Mouse (Mus musculus) midbrain, embryonic 16.5 days (tissue): ENCODE data around the gene Ascc2. TPM values are rescaled to one million over a fixed set of nuclear protein-coding genes. Genes with fewer than 3 reads are reported as not detected.

Experiments used
- ATAC-seq: fragments of 200-750 bp; cut with Nextera tagmentation; 2 replicates; pipeline ENCODE4 v1.8.0; 2017; ENCODE audit warnings: moderate TSS enrichment
- H3K27ac ChIP-seq: fragments of 300-500 bp; sonication (generic); 2 replicates; pipeline ENCODE4 v1.5.1; 2014; ENCODE audit warnings: mild to moderate bottlenecking, low read length, mixed read lengths
- H3K27me3 ChIP-seq: fragments of 300-500 bp; sonication (generic); 2 replicates; pipeline ENCODE4 v1.6.1; 2014; ENCODE audit warnings: low read depth, low read length, mixed read lengths; ENCODE audit not compliant: control insufficient read depth, insufficient read depth
- H3K36me3 ChIP-seq: fragments of 300-500 bp; sonication (generic); 2 replicates; pipeline ENCODE4 v1.6.1; 2014; ENCODE audit warnings: mild to moderate bottlenecking, low read length, moderate library complexity, mixed read lengths; ENCODE audit not compliant: control insufficient read depth, insufficient read depth
- H3K4me1 ChIP-seq: fragments of 300-500 bp; sonication (generic); 2 replicates; pipeline ENCODE4 v1.6.1; 2014; ENCODE audit warnings: mild to moderate bottlenecking, low read length, mixed read lengths; ENCODE audit not compliant: control insufficient read depth, insufficient read depth
- H3K4me2 ChIP-seq: fragments of 300-500 bp; sonication (generic); 2 replicates; pipeline ENCODE4 v1.6.1; 2014; ENCODE audit warnings: mild to moderate bottlenecking, low read length, mixed read lengths
- H3K4me3 ChIP-seq: fragments of 300-500 bp; sonication (generic); 2 replicates; pipeline ENCODE4 v1.5.1; 2014; ENCODE audit warnings: low read depth, mild to moderate bottlenecking, low read length, moderate library complexity, mixed read lengths
- H3K9ac ChIP-seq: fragments of 300-500 bp; sonication (generic); 2 replicates; pipeline ENCODE4 v1.6.1; 2014; ENCODE audit warnings: low read depth, low read length, mixed read lengths
- H3K9me3 ChIP-seq: fragments of 300-500 bp; sonication (generic); replicated peaks from 2 replicates; pipeline ENCODE4 v1.6.1; 2014; ENCODE audit warnings: mild to moderate bottlenecking, low read length, mixed read lengths; ENCODE audit not compliant: control insufficient read depth, poor library complexity, severe bottlenecking
- WGBS: fragments of 180-500 bp; shearing (Covaris S2); extraction: QIAGEN DNeasy Blood & Tissue Kit; methylation state at CpG from one replicate; pipeline ENCODE4 v1.1.7; 2014; 5-methylcytosine and 5-hydroxymethylcytosine counted together
- polyA plus RNA-seq: library from polyadenylated mRNA; unstranded; fragments of >200 nt; fragmentation: Nextera tagmentation; extraction: Ambion mirVana; gene quantifications from 2 replicates; pipeline ENCODE4 v1.2.1, GENCODE M21; 2015

Gene Ascc2
- polyA plus RNA-seq, 1 experiment from 2014 or later = 20.5 TPM

DNA sequence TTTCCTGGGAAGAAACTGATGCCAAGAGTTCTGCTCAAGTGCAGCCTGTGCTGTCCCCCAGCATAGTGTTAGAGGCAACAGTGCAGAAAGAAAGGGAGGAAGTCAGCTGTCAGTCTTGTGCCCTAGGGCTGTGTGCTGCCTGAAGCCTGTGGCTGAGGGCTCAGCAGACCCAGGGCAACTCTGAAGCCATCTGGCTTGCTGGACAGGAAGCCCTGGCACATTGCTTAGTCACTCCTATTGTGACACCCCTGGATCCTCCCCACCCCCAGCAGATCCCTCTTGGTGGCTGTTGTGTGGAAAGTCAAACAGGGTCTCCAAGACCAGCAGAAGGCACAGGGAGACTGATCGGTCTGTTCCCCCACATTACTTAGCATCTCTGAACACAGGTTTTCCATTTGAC lies 37.0 kb downstream of the Ascc2 start:
- no peaks in the 10 kb centered on the region for H3K27me3 ChIP-seq
- no peak overlapping the region for H3K27ac ChIP-seq
- 89% methylated on average over 1 of the region's 1 CpGs for WGBS
- H3K9ac ChIP-seq = no peak overlapping the region
- H3K4me1 ChIP-seq = no peaks in the 10 kb centered on the region
- H3K36me3 ChIP-seq = peaks cover 26% of the 10 kb centered on the region
- no peak for ATAC-seq
- no peak overlapping the region for H3K4me2 ChIP-seq
- H3K9me3 ChIP-seq = no peaks in the 10 kb centered on the region
- no peak overlapping the region for H3K4me3 ChIP-seq

DNA sequence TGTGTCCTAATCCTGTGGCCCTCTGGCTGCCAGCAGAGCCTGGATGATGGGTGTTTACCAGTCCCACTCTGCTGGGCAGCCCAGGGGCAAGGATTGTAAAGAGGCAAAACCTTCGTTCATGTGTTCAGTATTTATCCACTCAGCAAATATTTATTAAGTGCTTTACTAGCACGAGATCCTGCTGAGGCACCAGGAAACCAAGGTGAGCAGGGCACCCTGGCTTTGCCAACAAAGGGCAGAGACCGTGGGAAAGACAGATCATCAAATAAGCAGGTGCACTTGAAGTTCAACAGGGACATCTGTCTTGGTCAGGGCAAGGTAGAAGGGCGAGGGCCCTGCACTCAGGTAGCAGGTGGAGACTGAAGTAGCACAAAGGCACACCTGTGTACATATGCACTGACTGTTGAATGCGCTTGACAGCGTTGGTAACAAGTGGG lies 37.6 kb downstream of the Ascc2 start:
- H3K36me3 ChIP-seq = peaks cover 25% of the 10 kb centered on the region
- no peaks in the 10 kb centered on the region for H3K27me3 ChIP-seq
- no peak overlapping the region for H3K4me3 ChIP-seq
- no peaks in the 10 kb centered on the region for H3K9me3 ChIP-seq
- no peaks in the 10 kb centered on the region for H3K4me1 ChIP-seq
- WGBS = 91% methylated on average over 6 of the region's 6 CpGs
- H3K27ac ChIP-seq = no peak overlapping the region
- no peak overlapping the region for H3K4me2 ChIP-seq
- no peak for ATAC-seq
- H3K9ac ChIP-seq = no peak overlapping the region

DNA sequence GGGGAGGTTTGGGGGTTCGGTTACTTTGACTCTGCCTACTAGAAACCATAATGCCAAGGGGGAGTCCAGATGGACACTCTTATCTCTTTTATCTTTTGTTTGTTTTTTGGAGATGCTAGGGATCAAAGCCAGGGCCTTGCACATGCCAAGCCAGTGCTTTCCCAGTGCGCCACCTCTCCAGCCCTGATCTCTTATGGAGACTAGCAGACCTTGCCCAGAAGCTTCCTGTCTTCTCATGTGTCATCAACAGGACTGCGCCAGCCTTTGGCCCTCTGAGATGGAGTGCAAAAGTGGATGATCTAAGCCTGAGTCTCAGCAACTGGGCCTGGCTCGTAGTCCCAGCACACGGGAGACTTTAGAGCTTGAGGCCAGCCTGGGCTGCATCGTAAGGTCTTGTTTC lies 38.1 kb downstream of the Ascc2 start:
- H3K9me3 ChIP-seq = no peaks in the 10 kb centered on the region
- no peak for ATAC-seq
- H3K36me3 ChIP-seq = peaks cover 20% of the 10 kb centered on the region
- 92% methylated on average over 6 of the region's 6 CpGs for WGBS
- no peak overlapping the region for H3K4me2 ChIP-seq
- H3K4me1 ChIP-seq = no peaks in the 10 kb centered on the region
- H3K27ac ChIP-seq = no peak overlapping the region
- no peak overlapping the region for H3K9ac ChIP-seq
- no peaks in the 10 kb centered on the region for H3K27me3 ChIP-seq
- no peak overlapping the region for H3K4me3 ChIP-seq

DNA sequence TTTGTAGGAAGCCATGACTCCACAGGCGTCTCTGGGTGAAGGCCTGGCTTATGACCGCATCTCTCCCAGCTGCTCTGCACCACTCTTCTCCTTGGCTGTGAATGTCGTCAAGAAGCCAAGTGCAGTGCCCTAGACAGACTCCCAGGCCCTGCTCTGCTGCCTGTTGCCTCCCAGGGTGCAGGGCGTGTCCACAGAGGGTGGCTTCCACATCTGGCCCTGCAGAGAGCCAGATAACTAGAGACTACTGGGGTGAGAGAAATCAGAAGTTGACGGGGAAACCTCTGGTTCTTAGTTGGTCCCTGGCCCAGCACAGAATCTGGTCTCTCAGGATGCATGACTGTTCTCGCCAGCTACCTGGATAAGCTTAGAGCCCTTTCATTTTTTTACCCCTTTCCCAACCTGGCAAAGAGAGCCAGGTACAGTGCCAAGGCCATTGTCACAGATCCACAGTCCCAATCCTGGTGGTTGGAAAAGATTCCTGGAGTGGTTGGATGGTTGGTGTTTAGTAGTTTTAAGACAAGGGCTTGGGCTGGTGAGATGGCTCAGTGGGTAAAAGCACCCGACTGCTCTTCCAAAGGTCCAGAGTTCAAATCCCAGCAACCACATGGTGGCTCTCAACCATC lies 39.8 kb downstream of the Ascc2 start:
- no peak overlapping the region for H3K9ac ChIP-seq
- peaks cover 18% of the 10 kb centered on the region for H3K36me3 ChIP-seq
- 93% methylated on average over 7 of the region's 7 CpGs for WGBS
- no peak overlapping the region for H3K4me2 ChIP-seq
- H3K9me3 ChIP-seq = no peaks in the 10 kb centered on the region
- ATAC-seq = no peak
- H3K27ac ChIP-seq = no peak overlapping the region
- H3K4me3 ChIP-seq = no peak overlapping the region
- H3K27me3 ChIP-seq = no peaks in the 10 kb centered on the region
- no peaks in the 10 kb centered on the region for H3K4me1 ChIP-seq

DNA sequence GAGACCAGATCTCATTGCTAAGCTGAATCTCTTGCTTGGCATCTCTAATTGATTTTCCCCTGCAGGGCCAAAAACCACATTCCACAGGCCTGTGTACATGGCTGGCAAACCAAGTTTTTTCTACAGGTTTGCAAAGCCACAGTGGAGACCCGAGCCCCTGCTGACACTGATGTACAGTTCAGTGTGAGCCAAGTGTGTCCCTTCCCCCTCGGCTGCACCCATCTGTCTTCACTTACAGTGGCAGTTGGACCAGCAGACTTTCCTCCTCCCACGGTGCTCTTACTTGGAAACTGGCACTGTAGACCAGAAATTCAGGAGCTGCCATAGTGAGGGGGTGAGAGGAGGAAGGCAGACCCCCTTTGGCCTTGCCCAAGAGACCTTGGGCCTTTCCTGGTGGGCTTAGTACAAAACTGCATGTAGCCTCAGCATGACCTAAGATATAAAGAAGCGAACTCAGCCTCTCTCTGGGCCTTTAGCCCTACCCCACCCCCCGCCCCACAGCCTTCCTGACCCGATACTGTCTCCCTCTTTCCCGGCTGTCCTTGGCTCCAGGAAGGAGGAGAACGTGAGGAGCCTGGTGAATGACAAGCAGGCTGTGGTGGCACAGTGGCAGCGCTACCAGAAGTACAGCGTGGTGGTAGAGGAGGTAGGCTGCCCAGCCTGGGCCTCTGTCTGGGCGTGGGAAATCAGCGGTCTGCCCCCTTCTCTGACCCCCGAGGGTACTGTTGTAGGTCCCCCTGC lies 41.3 kb downstream of the Ascc2 start:
- no peaks in the 10 kb centered on the region for H3K9me3 ChIP-seq
- H3K27ac ChIP-seq = no peak overlapping the region
- 78% methylated on average over 13 of the region's 13 CpGs for WGBS
- H3K4me2 ChIP-seq = no peak overlapping the region
- no peak overlapping the region for H3K9ac ChIP-seq
- H3K4me3 ChIP-seq = no peak overlapping the region
- no peaks in the 10 kb centered on the region for H3K4me1 ChIP-seq
- peaks cover 15% of the 10 kb centered on the region for H3K36me3 ChIP-seq
- ATAC-seq = no peak
- no peaks in the 10 kb centered on the region for H3K27me3 ChIP-seq

DNA sequence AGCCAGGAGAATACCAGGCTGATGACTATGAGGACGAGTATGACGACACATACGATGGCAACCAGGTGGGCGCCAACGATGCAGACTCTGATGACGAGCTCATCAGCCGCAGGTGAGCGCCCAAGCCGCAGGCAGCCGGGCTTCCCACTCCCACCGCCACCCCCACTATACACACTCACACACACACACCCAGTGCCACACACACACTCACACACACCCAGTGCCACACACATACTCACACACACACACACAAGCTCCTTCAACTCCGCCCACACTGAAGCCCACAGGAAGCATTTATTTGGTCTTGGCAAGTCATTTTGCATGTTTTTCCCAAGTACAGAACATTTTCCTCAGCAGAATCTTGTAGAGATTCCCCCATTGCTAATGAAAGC lies 41.9 kb downstream of the Ascc2 start:
- H3K4me3 ChIP-seq = no peak overlapping the region
- ATAC-seq = no peak
- no peaks in the 10 kb centered on the region for H3K4me1 ChIP-seq
- peaks cover 15% of the 10 kb centered on the region for H3K36me3 ChIP-seq
- H3K4me2 ChIP-seq = no peak overlapping the region
- no peaks in the 10 kb centered on the region for H3K9me3 ChIP-seq
- H3K27ac ChIP-seq = no peak overlapping the region
- WGBS = 92% methylated on average over 12 of the region's 12 CpGs
- no peak overlapping the region for H3K9ac ChIP-seq
- H3K27me3 ChIP-seq = no peaks in the 10 kb centered on the region

DNA sequence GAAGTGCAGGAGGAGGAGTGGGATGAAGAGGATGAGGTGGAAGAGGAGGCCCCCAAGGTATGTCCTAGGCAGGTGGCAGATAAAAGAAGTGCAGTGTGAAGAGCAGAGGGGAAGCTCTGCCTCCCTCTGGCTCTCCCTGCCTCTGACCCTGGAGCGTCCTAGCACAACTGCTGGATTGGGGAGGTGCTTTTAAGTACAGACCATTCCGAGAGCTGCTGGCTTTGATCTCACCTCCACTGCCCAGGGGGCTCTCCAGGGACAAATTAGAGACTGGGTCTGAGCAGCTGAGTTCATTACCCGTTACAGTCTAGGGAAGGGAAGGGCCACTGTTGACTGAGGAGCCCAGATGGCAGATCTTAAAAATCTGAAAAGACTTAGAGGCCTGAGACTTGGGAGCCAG lies 42.6 kb downstream of the Ascc2 start:
- Histone ChIP-seq H3K4me1 (no peaks in the 10 kb centered on the region; the same call in 1 of the 2 replicates), H3K9ac (no peak overlapping the region), H3K27me3 (no peaks in the 10 kb centered on the region), H3K4me2 (no peak overlapping the region), H3K27ac (no peak overlapping the region), H3K4me3 (no peak overlapping the region), H3K36me3 (peaks cover 18% of the 10 kb centered on the region), H3K9me3 (no peaks in the 10 kb centered on the region)
- 31% methylated on average over 3 of the region's 3 CpGs for WGBS
- no peak; the same call in 1 of the 2 replicates for ATAC-seq

DNA sequence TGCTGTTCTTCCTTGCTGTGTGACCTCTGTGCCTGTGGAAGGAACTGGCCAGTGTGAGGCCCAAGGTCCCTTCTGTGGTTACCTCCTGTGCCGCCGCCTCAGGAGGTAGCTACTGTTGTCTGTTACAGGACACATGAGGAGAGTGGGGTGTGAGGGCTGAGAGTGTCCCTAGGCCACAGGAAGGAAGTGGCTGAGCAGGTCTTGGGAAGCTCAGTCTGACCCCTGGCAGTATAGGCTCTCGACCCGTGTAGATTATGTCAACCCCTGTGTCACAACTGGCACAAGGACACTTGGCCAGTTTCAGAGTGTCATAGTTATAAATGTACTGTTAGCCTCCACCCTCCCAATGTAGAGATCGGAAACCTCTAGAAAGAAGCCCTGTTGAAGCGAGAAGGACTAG lies 46.0 kb downstream of the Ascc2 start:
- Histone ChIP-seq H3K9me3 (no peaks in the 10 kb centered on the region), H3K27me3 (no peaks in the 10 kb centered on the region), H3K4me3 (no peak overlapping the region), H3K36me3 (peaks cover 14% of the 10 kb centered on the region), H3K4me1 (no peaks in the 10 kb centered on the region; the same call in 1 of the 2 replicates), H3K27ac (no peak overlapping the region), H3K9ac (no peak overlapping the region), H3K4me2 (no peak overlapping the region)
- ATAC-seq = no peak
- WGBS = 95% methylated on average over 6 of the region's 6 CpGs

DNA sequence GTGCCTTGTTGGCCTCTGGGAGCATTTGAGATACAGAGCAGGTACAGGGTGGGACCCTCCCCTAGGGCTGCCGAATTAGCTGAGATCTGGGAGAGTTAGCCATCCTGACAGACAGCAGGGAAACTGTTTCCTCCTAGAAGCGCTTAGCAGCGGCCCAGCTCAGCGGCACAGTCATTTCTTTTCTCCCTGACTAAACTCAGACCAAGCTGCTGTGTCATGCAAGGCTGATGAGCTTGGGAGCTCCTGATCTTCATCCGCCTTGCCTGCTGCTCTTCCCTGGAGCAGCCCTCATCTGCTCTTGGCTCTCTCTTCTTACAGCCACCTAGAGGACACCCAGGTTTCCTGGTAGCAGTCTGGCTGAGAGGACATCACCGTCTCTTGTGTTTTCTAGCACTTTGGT lies 46.6 kb downstream of the Ascc2 start:
- 76% methylated on average over 6 of the region's 6 CpGs for WGBS
- ATAC-seq = no peak
- Histone ChIP-seq H3K4me1 (no peaks in the 10 kb centered on the region; the same call in 1 of the 2 replicates), H3K9me3 (no peaks in the 10 kb centered on the region), H3K4me3 (no peak overlapping the region), H3K27me3 (no peaks in the 10 kb centered on the region), H3K27ac (no peak overlapping the region), H3K36me3 (peaks cover 14% of the 10 kb centered on the region), H3K4me2 (no peak overlapping the region), H3K9ac (no peak overlapping the region)
